Mouse (Mus musculus): ENCODE data around the gene Vsnl1.

DNA sequence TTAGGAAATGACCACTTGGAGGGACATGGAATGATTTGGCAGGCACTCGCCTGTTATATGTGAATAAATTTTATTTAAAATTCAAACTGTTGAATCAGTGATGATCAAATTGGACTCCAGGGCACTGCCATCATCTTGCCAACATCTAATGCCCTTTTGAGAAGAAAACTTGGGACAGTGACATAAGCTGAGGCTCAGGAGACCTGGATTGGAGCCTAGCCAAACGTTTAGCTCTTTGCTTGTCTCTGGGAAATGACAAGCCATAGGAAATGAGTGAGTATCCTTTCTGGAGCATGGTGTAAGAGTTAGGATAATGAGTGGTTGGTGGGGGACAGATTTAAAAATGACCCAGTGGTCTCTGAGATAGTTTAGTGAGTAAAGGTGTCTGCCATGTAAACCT is 57.0 kb downstream of the Vsnl1 start:
- TF ChIP-seq POLR2A (IDR thresholded peaks at IDR 0.05; ENCODE audit: borderline replicate concordance, extremely low read depth, insufficient read depth, insufficient read length, poor library complexity, severe bottlenecking): no peak
- no peak for TF ChIP-seq CTCF (IDR thresholded peaks at IDR 0.05; ENCODE audit: borderline replicate concordance, extremely low read depth, insufficient read depth, insufficient read length)
